Mouse (Mus musculus) stomach, embryonic 14.5 days (tissue): Measurements from ENCODE around the gene Phactr2. TPM values are rescaled to one million over a fixed set of nuclear protein-coding genes. Genes with fewer than 3 reads are reported as not detected.

ENCODE experiments used
- ATAC-seq: fragments of 200-750 bp; cut with Nextera tagmentation; 2 replicates; pipeline ENCODE4 v1.8.0; 2017; ENCODE audit warnings: low read depth, moderate TSS enrichment; ENCODE audit not compliant: insufficient number of reproducible peaks, insufficient read depth, low FRiP score
- H3K27ac ChIP-seq: fragments of 300-500 bp; sonication (generic); 2 replicates; pipeline ENCODE4 v1.5.1; 2014; ENCODE audit warnings: mild to moderate bottlenecking, low read length, moderate library complexity, mixed read lengths
- H3K27me3 ChIP-seq: fragments of 300-500 bp; sonication (generic); 2 replicates; pipeline ENCODE4 v1.6.1; 2014; ENCODE audit warnings: low read length, control low read depth, mixed read lengths; ENCODE audit not compliant: control insufficient read depth, insufficient read depth
- H3K36me3 ChIP-seq: fragments of 300-500 bp; sonication (generic); 2 replicates; pipeline ENCODE4 v1.6.1; 2014; ENCODE audit warnings: mild to moderate bottlenecking, control low read depth, low read length, moderate library complexity, mixed read lengths; ENCODE audit not compliant: control insufficient read depth, insufficient read depth
- H3K4me1 ChIP-seq: fragments of 300-500 bp; sonication (generic); 2 replicates; pipeline ENCODE4 v1.6.1; 2014; ENCODE audit warnings: low read length, control low read depth, mixed read lengths; ENCODE audit not compliant: control insufficient read depth, insufficient read depth
- H3K4me2 ChIP-seq: fragments of 300-500 bp; sonication (generic); replicated peaks from 2 replicates; pipeline ENCODE4 v1.6.1; 2014; ENCODE audit warnings: low read depth, low read length, control low read depth
- H3K4me3 ChIP-seq: fragments of 300-500 bp; sonication (generic); 2 replicates; pipeline ENCODE4 v1.5.1; 2014; ENCODE audit warnings: low read depth, low read length, control low read depth
- H3K9ac ChIP-seq: fragments of 300-500 bp; sonication (generic); replicated peaks from 2 replicates; pipeline ENCODE4 v1.6.1; 2014; ENCODE audit warnings: low read depth, mild to moderate bottlenecking, control low read depth, low read length, moderate library complexity, mixed read lengths
- H3K9me3 ChIP-seq: fragments of 300-500 bp; sonication (generic); 2 replicates; pipeline ENCODE4 v1.6.1; 2016; ENCODE audit warnings: low read depth, low read length, control low read depth; ENCODE audit not compliant: control insufficient read depth
- WGBS: fragments of 180-500 bp; shearing (Covaris S2); extraction: QIAGEN DNeasy Blood & Tissue Kit; methylation state at CpG from one replicate; pipeline ENCODE4 v1.1.7; 2014; 5-methylcytosine and 5-hydroxymethylcytosine counted together
- polyA plus RNA-seq: library from polyadenylated mRNA; unstranded; fragments of >200 nt; fragmentation: Nextera tagmentation; extraction: Ambion mirVana; gene quantifications from 2 replicates; pipeline ENCODE4 v1.2.1, GENCODE M21; 2014

Phactr2 gene
- polyA plus RNA-seq, 1 experiment from 2014 or later, result 48.8 TPM

DNA sequence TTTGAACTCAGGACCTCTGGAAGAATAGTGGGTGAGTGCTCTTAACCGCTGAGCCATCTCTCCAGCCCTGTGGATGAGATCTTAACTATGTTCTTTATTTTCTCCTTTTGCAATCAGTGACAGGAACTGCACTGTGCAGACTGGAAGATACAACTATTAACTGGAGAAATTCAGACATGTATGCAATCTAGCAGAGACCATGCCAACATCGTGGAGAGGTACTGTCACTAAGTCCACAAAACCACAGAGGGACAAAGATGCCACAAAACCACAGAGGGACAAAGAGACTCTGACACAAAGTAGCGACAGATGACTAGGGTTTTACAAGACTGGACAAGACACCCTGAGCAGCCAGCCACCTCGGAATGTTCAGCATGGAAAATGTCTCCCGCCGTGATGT is 30.6 kb downstream of the Phactr2 start:
- H3K4me2 ChIP-seq, result no peak overlapping the region
- H3K27ac ChIP-seq, result no peak overlapping the region
- no peaks in the 10 kb centered on the region for H3K36me3 ChIP-seq
- H3K27me3 ChIP-seq, result no peaks in the 10 kb centered on the region
- no peak overlapping the region for H3K9ac ChIP-seq
- no peak for ATAC-seq
- H3K4me1 ChIP-seq, result 0 out of 2 replicates have a peak, but pooled peaks cover 7% of the 10 kb centered on the region
- 75% methylated on average over 6 of the region's 6 CpGs for WGBS
- no peak overlapping the region for H3K4me3 ChIP-seq
- H3K9me3 ChIP-seq, result no peaks in the 10 kb centered on the region

DNA sequence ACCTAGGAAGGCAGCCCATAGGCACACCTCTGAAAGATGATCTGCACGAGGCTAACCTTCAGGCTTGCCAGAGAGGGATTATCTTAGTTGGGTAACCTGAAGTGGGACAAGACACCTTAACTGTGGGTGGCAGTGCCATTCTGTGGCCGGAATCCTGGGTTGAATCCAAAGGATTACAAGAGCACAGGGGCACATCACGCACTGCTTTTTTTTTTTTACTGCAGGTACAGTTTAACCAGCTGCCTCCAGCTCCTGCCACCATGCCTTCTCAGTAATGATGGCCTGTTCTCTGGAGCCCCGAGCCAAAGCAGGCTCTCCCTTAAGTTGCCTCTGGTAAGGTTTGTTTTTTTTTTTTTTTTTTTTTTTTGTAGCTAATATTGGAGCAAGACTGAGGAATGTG is 33.9 kb downstream of the Phactr2 start:
- 72% methylated on average over 4 of the region's 4 CpGs for WGBS
- Histone ChIP-seq H3K9ac (no peak overlapping the region), H3K36me3 (no peaks in the 10 kb centered on the region), H3K4me1 (no peaks in the 10 kb centered on the region), H3K27ac (no peak overlapping the region), H3K4me3 (no peak overlapping the region), H3K27me3 (no peaks in the 10 kb centered on the region), H3K4me2 (no peak overlapping the region), H3K9me3 (no peaks in the 10 kb centered on the region)
- ATAC-seq, result no peak

DNA sequence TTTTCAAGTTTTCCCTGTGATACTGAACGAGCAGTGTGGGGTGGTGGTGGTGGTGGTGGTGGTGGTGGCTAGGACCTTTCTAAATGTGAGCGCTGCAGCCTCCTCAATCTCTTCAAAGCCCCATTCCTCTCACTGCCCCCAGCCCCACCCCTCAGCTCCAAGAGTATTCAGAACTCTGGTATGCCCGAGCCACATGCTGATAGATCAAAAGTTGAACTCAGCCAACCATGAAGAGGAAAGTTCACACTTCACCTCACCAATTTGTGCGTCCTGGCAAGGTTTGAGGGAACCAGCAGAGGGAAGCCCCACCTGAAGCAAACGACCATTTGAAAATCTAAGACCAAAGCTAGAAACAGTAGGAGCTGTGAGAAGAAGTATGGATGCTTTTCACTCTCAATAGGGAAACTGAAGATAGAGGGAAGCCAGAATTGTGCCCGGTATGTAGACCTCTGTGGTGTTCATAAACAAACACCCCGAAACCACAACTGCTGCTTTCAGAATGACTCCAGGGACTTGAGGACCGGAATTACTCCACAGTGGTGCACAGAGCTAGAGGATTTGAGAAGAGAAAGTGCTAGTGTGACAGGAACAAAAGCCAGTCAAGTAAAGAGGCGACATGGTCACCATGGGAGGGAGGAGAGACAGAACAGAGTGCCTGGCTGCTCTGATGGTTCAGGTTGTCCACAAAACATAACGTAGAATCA is 35.9 kb downstream of the Phactr2 start:
- ATAC-seq, result no peak
- Histone ChIP-seq H3K4me1 (no peaks in the 10 kb centered on the region), H3K9ac (no peak overlapping the region), H3K27me3 (no peaks in the 10 kb centered on the region), H3K4me2 (no peak overlapping the region), H3K9me3 (no peaks in the 10 kb centered on the region), H3K36me3 (no peaks in the 10 kb centered on the region), H3K4me3 (no peak overlapping the region), H3K27ac (no peak overlapping the region)
- 72% methylated on average over 10 of the region's 10 CpGs for WGBS

DNA sequence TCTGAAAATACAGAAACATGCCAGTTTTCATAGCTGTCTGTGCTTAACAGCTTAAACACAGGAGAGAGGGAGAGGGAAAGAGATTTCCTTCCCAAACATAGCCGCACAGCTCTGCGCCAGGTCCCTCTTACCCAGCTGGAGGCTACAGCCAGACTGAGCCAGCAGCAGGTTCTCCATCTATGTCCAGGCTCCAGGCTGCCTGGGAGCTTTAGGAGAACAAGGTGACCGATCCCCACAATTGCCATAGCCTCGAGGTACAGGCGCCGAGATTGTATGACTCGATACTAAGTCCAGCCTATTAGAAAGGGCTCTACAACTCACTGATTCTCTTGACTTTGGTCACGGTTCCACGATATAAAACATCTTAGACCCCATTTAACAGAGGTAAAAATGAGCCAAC is 37.2 kb downstream of the Phactr2 start:
- Histone ChIP-seq H3K4me1 (no peaks in the 10 kb centered on the region), H3K27ac (no peak overlapping the region), H3K9ac (no peak overlapping the region), H3K36me3 (no peaks in the 10 kb centered on the region), H3K4me3 (no peak overlapping the region), H3K27me3 (no peaks in the 10 kb centered on the region), H3K9me3 (no peaks in the 10 kb centered on the region), H3K4me2 (no peak overlapping the region)
- 86% methylated on average over 9 of the region's 9 CpGs for WGBS
- no peak for ATAC-seq

GRCm38 (mm10) chr10:13433016-13433415 is 41.2 kb downstream of the Phactr2 start:
- peaks cover 3% of the 10 kb centered on the region; the same call in 1 of the 2 replicates for H3K4me1 ChIP-seq
- 73% methylated on average over 7 of the region's 7 CpGs for WGBS
- H3K27me3 ChIP-seq, result no peaks in the 10 kb centered on the region
- no peak for ATAC-seq
- no peaks in the 10 kb centered on the region for H3K36me3 ChIP-seq
- no peak overlapping the region for H3K4me3 ChIP-seq
- no peaks in the 10 kb centered on the region for H3K9me3 ChIP-seq
- no peak overlapping the region for H3K4me2 ChIP-seq
- no peak overlapping the region for H3K9ac ChIP-seq
- H3K27ac ChIP-seq, result no peak overlapping the region

GRCm38 (mm10) chr10:13431641-13432540 is 42.3 kb downstream of the Phactr2 start:
- Histone ChIP-seq H3K36me3 (no peaks in the 10 kb centered on the region), H3K27ac (no peak overlapping the region), H3K4me2 (no peak overlapping the region), H3K4me1 (peaks cover 3% of the 10 kb centered on the region; the same call in 1 of the 2 replicates), H3K9ac (no peak overlapping the region), H3K27me3 (no peaks in the 10 kb centered on the region), H3K4me3 (no peak overlapping the region), H3K9me3 (no peaks in the 10 kb centered on the region)
- 42% methylated on average over 8 of the region's 8 CpGs for WGBS
- no peak for ATAC-seq

GRCm38 (mm10) chr10:13429766-13430165 is 44.4 kb downstream of the Phactr2 start:
- H3K9ac ChIP-seq, result no peak overlapping the region
- no peak overlapping the region for H3K4me3 ChIP-seq
- ATAC-seq, result no peak
- H3K36me3 ChIP-seq, result no peaks in the 10 kb centered on the region
- H3K27me3 ChIP-seq, result no peaks in the 10 kb centered on the region
- no peak overlapping the region for H3K27ac ChIP-seq
- peaks cover 3% of the 10 kb centered on the region; the same call in 1 of the 2 replicates for H3K4me1 ChIP-seq
- H3K9me3 ChIP-seq, result no peaks in the 10 kb centered on the region
- WGBS, result 18% methylated on average over 5 of the region's 5 CpGs
- no peak overlapping the region for H3K4me2 ChIP-seq

- Histone ChIP-seq H3K27me3 (no peaks in the 10 kb centered on the region), H3K27ac (peak overlapping the region; percentile 34; the same call in 1 of the 2 replicates), H3K4me1 (peaks cover 3% of the 10 kb centered on the region; the same call in 1 of the 2 replicates), H3K4me2 (no peak overlapping the region), H3K4me3 (no peak overlapping the region), H3K9ac (no peak overlapping the region), H3K9me3 (no peaks in the 10 kb centered on the region), H3K36me3 (no peaks in the 10 kb centered on the region)
- ATAC-seq, result peak; percentile 34; the same call in 1 of the 2 replicates
- WGBS, result 52% methylated on average over 13 of the region's 13 CpGs
Measured at GRCm38 (mm10) chr10:13429240-13429639, 45.0 kb downstream of the Phactr2 start.
